Mouse (Mus musculus): Measurements from ENCODE around the gene Zfp866.

- TF ChIP-seq POLR2AphosphoS2 (IDR thresholded peaks at IDR 0.05; ENCODE audit: low read length) (no peak), ELF1 (IDR thresholded peaks at IDR 0.05; ENCODE audit: low read depth, low read length) (no peak), NRF1 (IDR thresholded peaks at IDR 0.05; ENCODE audit: insufficient read depth, low read depth, low read length, poor library complexity, severe bottlenecking) (no peak), JUND (IDR thresholded peaks at IDR 0.05; ENCODE audit: low read depth, low read length) (no peak), POLR2AphosphoS5 (IDR thresholded peaks at IDR 0.05; ENCODE audit: borderline replicate concordance, low read depth, low read length) (no peak), POLR2A (IDR thresholded peaks at IDR 0.05; ENCODE audit: control insufficient read depth in 1 of 2, insufficient read depth in 1 of 2, low read depth in 1 of 2, low read length in 2 of 2, poor library complexity in 1 of 2) (no peak), CTCF (IDR thresholded peaks at IDR 0.05 in 2 of 3, conservative IDR thresholded peaks at IDR 0.05 in 1 of 3; ENCODE audit: control insufficient read depth in 1 of 3, insufficient read depth in 1 of 3, low read depth in 2 of 3, low read length in 3 of 3, poor library complexity in 1 of 3, severe bottlenecking in 1 of 3) (no peak), SMC3 (IDR thresholded peaks at IDR 0.05; ENCODE audit: low read depth, low read length) (no peak), ZNF384 (IDR thresholded peaks at IDR 0.05; ENCODE audit: low read depth, low read length) (no peak), ZC3H11A (IDR thresholded peaks at IDR 0.05; ENCODE audit: low read depth, low read length) (no peak), USF1 (IDR thresholded peaks at IDR 0.05; ENCODE audit: low read depth, low read length) (no peak), EP300 (IDR thresholded peaks at IDR 0.05; ENCODE audit: low read depth in 1 of 2, low read length in 2 of 2) (no peak)
Measured at GRCm38 (mm10) chr8:69809820-69810219, 18.8 kb upstream of the Zfp866 start.

All from MEL (cell line).